Mouse (Mus musculus) neural tube, embryonic 11.5 days (tissue): ENCODE data around the gene Jmjd7. TPM values are rescaled to one million over a fixed set of nuclear protein-coding genes. Genes with fewer than 3 reads are reported as not detected.

ENCODE experiments used
- ATAC-seq: fragments of 200-750 bp; cut with Nextera tagmentation; 2 replicates; pipeline ENCODE4 v1.8.0; 2017; ENCODE audit warnings: moderate number of reproducible peaks, mild to moderate bottlenecking, moderate TSS enrichment, moderate library complexity; ENCODE audit not compliant: insufficient read depth, low FRiP score, low TSS enrichment
- DNase-seq: peaks from one replicate; pipeline ENCODE4 v3.0.0-alpha.2; 2015; ENCODE audit warnings: low spot score
- H3K27ac ChIP-seq: fragments of 300-500 bp; sonication (generic); 2 replicates; pipeline ENCODE4 v1.5.1; 2014; ENCODE audit warnings: low read depth, mild to moderate bottlenecking, low read length
- H3K27me3 ChIP-seq: fragments of 300-500 bp; sonication (generic); 2 replicates; pipeline ENCODE4 v1.6.1; 2014; ENCODE audit warnings: mild to moderate bottlenecking, low read length, mixed read lengths; ENCODE audit not compliant: control insufficient read depth, insufficient read depth
- H3K36me3 ChIP-seq: fragments of 300-500 bp; sonication (generic); 2 replicates; pipeline ENCODE4 v1.6.1; 2014; ENCODE audit warnings: mild to moderate bottlenecking, low read length, moderate library complexity, mixed read lengths; ENCODE audit not compliant: control insufficient read depth, insufficient read depth
- H3K4me1 ChIP-seq: fragments of 300-500 bp; sonication (generic); 2 replicates; pipeline ENCODE4 v1.6.1; 2014; ENCODE audit warnings: low read length, mixed read lengths; ENCODE audit not compliant: control insufficient read depth, insufficient read depth
- H3K4me2 ChIP-seq: fragments of 300-500 bp; sonication (generic); 2 replicates; pipeline ENCODE4 v1.6.1; 2014; ENCODE audit warnings: low read depth, mild to moderate bottlenecking, moderate library complexity
- H3K4me3 ChIP-seq: fragments of 300-500 bp; sonication (generic); 2 replicates; pipeline ENCODE4 v1.5.1; 2014; ENCODE audit warnings: low read depth, low read length
- H3K9ac ChIP-seq: fragments of 300-500 bp; sonication (generic); 2 replicates; pipeline ENCODE4 v1.6.1; 2014; ENCODE audit warnings: mild to moderate bottlenecking, low read length
- H3K9me3 ChIP-seq: fragments of 300-500 bp; sonication (generic); 2 replicates; pipeline ENCODE4 v1.6.1; 2016; ENCODE audit warnings: low read length; ENCODE audit not compliant: control insufficient read depth
- WGBS: fragments of 180-500 bp; shearing (Covaris S2); extraction: QIAGEN DNeasy Blood & Tissue Kit; methylation state at CpG from one replicate; pipeline ENCODE4 v1.1.7; 2014; 5-methylcytosine and 5-hydroxymethylcytosine counted together
- polyA plus RNA-seq: library from polyadenylated mRNA; unstranded; fragments of >200 nt; fragmentation: Nextera tagmentation; extraction: Ambion mirVana; gene quantifications from 2 replicates; pipeline ENCODE4 v1.2.1, GENCODE M21; 2014

Jmjd7 gene
- polyA plus RNA-seq, 1 experiment from 2014 or later: 28.9 TPM

DNA sequence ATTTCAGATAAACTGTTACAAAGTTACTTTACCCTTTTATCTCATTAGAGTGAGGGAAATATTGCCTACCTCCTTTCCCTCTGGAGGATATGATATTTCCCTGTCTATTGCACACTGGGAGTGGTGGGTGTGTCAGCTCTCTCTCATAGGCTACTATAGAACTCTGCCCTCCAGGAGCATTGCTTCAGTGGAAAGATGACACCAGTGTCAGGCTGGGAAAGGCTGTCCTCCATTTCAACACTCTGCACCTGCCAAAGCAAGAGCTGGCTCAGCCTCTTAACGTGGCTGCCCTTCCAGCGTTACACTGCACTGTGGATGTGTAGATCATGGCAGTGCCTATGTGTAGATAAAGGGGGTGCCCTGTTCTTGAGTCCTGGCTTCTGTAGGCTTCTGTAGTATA, 34.9 kb upstream of the Jmjd7 start:
- Histone ChIP-seq H3K27me3 (no peaks in the 10 kb centered on the region), H3K9ac (no peak overlapping the region), H3K4me2 (no peak overlapping the region), H3K27ac (no peak overlapping the region), H3K4me3 (no peak overlapping the region), H3K4me1 (no peaks in the 10 kb centered on the region), H3K36me3 (no peaks in the 10 kb centered on the region), H3K9me3 (no peaks in the 10 kb centered on the region)
- ATAC-seq: no peak
- WGBS: 93% methylated on average over 2 of the region's 2 CpGs
- DNase-seq: no peak

DNA sequence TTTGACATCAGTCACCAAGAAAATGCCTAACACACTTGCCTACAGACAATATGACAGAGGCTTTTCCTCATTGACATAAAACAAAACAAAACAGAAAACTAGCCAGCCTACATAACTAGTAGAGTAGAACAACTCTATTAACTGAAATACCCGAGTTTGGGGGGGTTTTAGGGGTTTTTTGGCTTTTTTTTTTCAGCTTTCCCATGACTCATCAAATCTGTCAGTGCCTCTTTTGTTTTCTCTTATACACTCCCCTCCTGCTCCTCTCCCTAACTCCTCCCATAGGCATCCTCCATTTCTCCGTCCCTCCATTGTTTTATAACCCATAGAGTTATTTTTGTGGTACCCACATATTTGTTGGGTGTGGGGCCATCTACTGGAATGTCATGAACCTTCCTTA, 33.8 kb upstream of the Jmjd7 start:
- H3K4me2 ChIP-seq: no peak overlapping the region
- H3K27ac ChIP-seq: no peak overlapping the region
- H3K4me3 ChIP-seq: no peak overlapping the region
- DNase-seq: no peak
- no peaks in the 10 kb centered on the region for H3K27me3 ChIP-seq
- no peaks in the 10 kb centered on the region for H3K36me3 ChIP-seq
- WGBS: 60% methylated on average over 2 of the region's 2 CpGs
- H3K9ac ChIP-seq: no peak overlapping the region
- no peak for ATAC-seq
- H3K4me1 ChIP-seq: no peaks in the 10 kb centered on the region
- no peaks in the 10 kb centered on the region for H3K9me3 ChIP-seq

DNA sequence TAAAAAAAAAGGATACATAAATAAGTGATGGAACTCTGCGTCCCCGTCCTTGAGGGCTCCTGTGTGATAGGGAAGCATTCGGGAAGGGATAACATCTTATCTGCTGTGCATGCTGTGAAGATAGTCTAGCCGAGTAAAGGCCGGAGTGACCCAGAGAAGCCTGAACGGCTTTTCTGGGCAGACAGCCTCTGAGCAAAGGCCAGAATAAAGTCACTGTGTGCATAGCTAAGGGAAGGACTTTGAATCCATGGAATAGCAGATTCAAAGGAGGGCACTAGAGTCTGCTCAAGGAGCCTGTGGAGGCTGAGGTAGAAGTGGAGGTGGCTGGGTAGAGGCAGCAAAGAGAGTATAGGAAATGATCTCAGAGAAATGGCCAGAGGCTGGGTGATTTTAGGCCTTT, 32.4 kb upstream of the Jmjd7 start:
- DNase-seq (no peak), ATAC-seq (no peak)
- no peak overlapping the region for H3K4me3 ChIP-seq
- H3K9ac ChIP-seq: no peak overlapping the region
- no peak overlapping the region for H3K4me2 ChIP-seq
- no peaks in the 10 kb centered on the region for H3K4me1 ChIP-seq
- H3K27ac ChIP-seq: no peak overlapping the region
- 91% methylated on average over 6 of the region's 6 CpGs for WGBS
- no peaks in the 10 kb centered on the region for H3K27me3 ChIP-seq
- H3K9me3 ChIP-seq: no peaks in the 10 kb centered on the region
- H3K36me3 ChIP-seq: no peaks in the 10 kb centered on the region

DNA sequence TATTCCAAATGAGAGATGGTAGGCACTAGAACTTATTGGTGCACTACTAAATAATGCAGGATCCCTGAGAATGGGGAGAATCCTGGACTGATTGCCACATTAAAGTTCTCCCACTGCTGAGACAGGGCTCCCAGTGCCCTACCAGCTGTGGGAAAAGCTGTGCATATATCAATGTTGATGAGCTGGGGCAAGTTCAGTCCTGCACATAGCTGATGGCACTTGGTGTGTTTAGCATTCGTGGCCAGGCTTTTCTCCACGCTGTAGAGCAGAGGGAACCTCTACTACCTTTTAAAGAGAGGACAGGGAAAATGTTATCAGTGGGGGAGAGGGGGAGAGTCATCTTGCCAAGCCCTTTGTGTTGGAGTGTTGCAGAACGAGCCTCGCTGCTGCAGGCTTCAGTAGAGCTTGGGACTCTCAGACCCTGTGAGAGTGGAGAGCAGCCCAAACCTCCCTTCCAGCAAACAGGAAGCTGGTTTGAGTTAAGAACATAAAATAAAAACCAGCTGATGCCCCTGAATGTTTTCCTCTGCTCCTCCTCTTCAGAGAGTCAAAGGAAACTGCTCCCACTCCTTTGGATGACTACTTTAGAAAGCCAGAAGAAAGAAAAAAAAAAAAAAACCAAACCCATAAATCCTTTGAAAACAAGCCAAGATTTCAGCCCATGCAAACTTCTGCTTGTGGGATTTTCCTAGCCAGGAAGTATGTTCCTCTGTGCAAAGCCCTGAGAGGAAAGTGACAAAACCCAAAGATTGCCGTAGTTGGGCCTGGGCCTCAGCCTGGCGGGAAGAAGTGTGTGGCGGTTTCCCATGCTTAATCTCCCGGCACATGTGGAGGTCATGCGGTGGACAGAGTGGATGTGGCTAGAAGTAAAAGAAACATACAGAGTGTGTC, 31.6 kb upstream of the Jmjd7 start:
- ATAC-seq (no peak), DNase-seq (no peak)
- H3K4me2 ChIP-seq: no peak overlapping the region
- H3K9ac ChIP-seq: no peak overlapping the region
- no peaks in the 10 kb centered on the region for H3K36me3 ChIP-seq
- no peaks in the 10 kb centered on the region for H3K9me3 ChIP-seq
- H3K4me3 ChIP-seq: no peak overlapping the region
- H3K27me3 ChIP-seq: no peaks in the 10 kb centered on the region
- 74% methylated on average over 9 of the region's 9 CpGs for WGBS
- no peaks in the 10 kb centered on the region for H3K4me1 ChIP-seq
- H3K27ac ChIP-seq: peak overlapping the region; percentile 34; the same call in 1 of the 2 replicates

DNA sequence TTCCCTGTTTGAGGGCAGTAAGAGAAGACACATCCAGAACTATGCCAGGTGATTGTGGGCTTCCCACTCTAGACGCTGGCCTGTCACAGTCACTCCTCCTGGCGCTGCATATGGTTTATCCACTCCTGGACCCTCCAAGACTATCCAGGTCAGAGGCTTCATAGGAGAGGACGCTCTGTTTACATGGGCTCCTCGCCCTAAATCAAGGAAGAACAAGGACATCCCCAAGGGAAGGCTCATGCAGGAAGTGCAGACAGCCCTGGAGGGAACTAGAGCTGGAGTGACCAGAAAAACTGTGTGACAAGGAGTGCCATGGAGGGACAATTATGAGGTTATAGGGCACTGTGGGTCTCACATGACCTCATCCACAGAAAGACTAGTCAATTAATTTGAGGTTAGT, 29.9 kb upstream of the Jmjd7 start:
- no peaks in the 10 kb centered on the region for H3K9me3 ChIP-seq
- ATAC-seq: no peak
- H3K9ac ChIP-seq: no peak overlapping the region
- no peaks in the 10 kb centered on the region for H3K27me3 ChIP-seq
- H3K36me3 ChIP-seq: no peaks in the 10 kb centered on the region
- no peak overlapping the region for H3K4me3 ChIP-seq
- WGBS: 82% methylated on average over 4 of the region's 4 CpGs
- no peak overlapping the region for H3K27ac ChIP-seq
- DNase-seq: no peak
- H3K4me1 ChIP-seq: no peaks in the 10 kb centered on the region
- H3K4me2 ChIP-seq: no peak overlapping the region

DNA sequence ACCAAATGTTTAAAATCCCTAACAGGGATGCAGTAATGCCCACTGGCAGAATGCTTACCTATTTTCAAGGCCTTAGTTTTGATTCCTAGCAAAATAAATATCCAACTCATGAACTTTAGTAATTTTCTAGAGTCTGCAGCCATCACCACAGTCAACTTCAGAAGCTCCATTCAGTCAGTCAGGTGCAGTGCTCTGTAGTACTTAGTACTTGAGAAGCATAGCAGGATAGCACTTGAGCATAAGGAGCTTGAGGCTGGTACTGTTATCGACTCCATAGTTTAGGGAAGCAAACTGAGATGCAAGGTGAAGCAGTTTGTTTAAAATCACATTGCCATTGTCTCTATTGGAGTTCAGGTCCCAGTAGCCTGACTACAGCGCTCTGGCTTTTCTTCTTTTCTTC, 27.6 kb upstream of the Jmjd7 start:
- Histone ChIP-seq H3K9me3 (no peaks in the 10 kb centered on the region), H3K4me2 (no peak overlapping the region), H3K9ac (no peak overlapping the region), H3K36me3 (no peaks in the 10 kb centered on the region), H3K27me3 (no peaks in the 10 kb centered on the region), H3K4me1 (no peaks in the 10 kb centered on the region), H3K27ac (no peak overlapping the region), H3K4me3 (no peak overlapping the region)
- WGBS: 90% methylated on average over 2 of the region's 2 CpGs
- ATAC-seq: no peak
- no peak for DNase-seq

DNA sequence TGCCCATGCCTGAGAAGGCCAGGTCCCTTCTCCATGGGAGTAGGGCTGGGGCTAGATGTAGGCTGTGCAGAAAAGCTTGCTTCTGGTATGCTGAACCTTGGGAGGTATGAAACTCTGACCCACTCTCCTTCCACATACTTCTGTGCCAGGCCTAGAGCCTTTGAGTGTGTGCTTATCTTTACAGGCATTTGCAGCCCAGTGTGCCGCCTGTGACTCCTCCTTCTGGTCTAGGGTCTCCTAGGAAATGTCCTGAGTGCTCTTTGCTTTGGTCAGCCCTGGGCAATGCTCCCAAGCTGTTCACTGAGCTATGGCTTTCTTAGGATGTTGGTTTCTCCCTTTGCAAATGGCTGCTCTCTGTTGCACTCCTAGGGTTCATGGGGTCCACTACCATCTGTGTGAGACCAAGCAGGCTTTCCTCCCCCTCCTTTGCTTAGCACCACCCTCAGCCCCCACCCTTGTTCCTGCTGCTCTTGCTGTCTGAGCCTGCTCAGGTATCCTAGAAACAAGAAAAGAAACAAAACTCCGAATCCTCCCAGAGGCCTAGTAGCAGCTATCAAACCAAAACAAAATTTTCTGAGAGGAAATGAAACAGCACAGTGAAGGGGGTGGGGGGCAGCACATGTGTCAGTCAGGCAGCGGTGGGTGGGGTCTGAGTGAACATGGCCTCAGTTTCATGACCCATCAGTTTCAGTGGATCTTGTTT, 26.2 kb upstream of the Jmjd7 start:
- no peak overlapping the region for H3K27ac ChIP-seq
- H3K27me3 ChIP-seq: no peaks in the 10 kb centered on the region
- H3K9ac ChIP-seq: no peak overlapping the region
- WGBS: 80% methylated on average over 3 of the region's 3 CpGs
- H3K4me3 ChIP-seq: no peak overlapping the region
- H3K4me2 ChIP-seq: no peak overlapping the region
- ATAC-seq (no peak), DNase-seq (no peak)
- H3K9me3 ChIP-seq: no peaks in the 10 kb centered on the region
- no peaks in the 10 kb centered on the region for H3K4me1 ChIP-seq
- no peaks in the 10 kb centered on the region for H3K36me3 ChIP-seq

DNA sequence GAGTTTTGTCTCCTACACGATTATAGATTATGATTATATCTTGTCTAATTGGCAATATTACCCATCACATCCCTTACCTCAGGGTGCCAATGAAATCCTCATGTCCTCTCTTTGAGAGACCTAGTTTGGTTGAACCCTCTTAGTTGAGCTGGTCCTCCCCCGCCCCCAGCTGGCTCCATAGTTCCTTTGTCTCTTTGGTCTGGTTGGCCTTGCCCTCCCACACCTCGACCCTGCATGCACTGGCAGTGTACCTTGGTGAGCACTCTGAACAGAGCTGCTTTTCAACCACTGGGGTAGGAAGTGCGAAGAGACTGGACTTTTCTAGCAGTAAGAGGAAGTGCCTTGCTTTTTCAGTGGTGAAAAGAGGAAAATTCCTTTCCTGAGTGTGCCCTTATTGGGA, 25.3 kb upstream of the Jmjd7 start:
- Histone ChIP-seq H3K9me3 (no peaks in the 10 kb centered on the region), H3K4me2 (no peak overlapping the region), H3K9ac (no peak overlapping the region), H3K36me3 (no peaks in the 10 kb centered on the region), H3K4me3 (no peak overlapping the region), H3K4me1 (no peaks in the 10 kb centered on the region), H3K27ac (no peak overlapping the region), H3K27me3 (no peaks in the 10 kb centered on the region)
- ATAC-seq (no peak), DNase-seq (no peak)
- 81% methylated on average over 4 of the region's 4 CpGs for WGBS

DNA sequence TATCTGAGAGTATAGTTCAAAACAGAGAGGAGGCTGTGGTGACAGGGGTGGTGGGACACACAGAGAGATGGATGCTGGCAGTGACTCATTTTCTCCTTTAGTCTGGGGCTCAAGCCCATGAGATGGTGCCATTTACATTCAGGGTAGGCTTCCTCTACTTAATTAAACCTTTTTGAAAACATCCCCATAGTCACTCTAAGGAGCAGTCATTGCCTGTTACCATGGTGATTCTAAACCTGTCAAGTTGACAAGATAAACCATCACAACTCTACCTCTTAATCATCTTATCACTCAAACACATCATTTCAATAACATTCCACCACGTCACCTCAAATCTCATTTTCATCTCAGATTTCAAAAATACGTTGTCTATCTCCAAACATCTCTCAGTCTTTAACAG, 23.3 kb upstream of the Jmjd7 start:
- H3K9me3 ChIP-seq: no peaks in the 10 kb centered on the region
- H3K36me3 ChIP-seq: no peaks in the 10 kb centered on the region
- H3K4me2 ChIP-seq: no peak overlapping the region
- DNase-seq (no peak), ATAC-seq (no peak)
- H3K27me3 ChIP-seq: no peaks in the 10 kb centered on the region
- WGBS: 91% methylated on average over 2 of the region's 2 CpGs
- H3K9ac ChIP-seq: no peak overlapping the region
- no peak overlapping the region for H3K4me3 ChIP-seq
- no peaks in the 10 kb centered on the region for H3K4me1 ChIP-seq
- no peak overlapping the region for H3K27ac ChIP-seq
